Mouse (Mus musculus) layer of hippocampus, postnatal 36 days (tissue): Measurements from ENCODE around the gene Nkrf. TPM values are rescaled to one million over a fixed set of nuclear protein-coding genes. Genes with fewer than 3 reads are reported as not detected.
A peak's percentile ranks its signal among the peaks of the same experiment; 100 is the strongest.
"Not testable (repeated sequence)": the region's sequence is repeated elsewhere in the genome, so short reads cannot be mapped to it uniquely, and the experiment has no call there.

Experiments
- DNase-seq, 2 experiments: peaks; one replicate each; pipeline ENCODE4 v3.0.0; 2022
- total RNA-seq, 2 experiments: library from RNA; stranded (reverse); gene quantifications; 2 replicates each; pipeline ENCODE4 v1.2.3; 2021

Gene Nkrf
- total RNA-seq: 10 to 100 TPM; 31.7 to 33.2 TPM

DNA sequence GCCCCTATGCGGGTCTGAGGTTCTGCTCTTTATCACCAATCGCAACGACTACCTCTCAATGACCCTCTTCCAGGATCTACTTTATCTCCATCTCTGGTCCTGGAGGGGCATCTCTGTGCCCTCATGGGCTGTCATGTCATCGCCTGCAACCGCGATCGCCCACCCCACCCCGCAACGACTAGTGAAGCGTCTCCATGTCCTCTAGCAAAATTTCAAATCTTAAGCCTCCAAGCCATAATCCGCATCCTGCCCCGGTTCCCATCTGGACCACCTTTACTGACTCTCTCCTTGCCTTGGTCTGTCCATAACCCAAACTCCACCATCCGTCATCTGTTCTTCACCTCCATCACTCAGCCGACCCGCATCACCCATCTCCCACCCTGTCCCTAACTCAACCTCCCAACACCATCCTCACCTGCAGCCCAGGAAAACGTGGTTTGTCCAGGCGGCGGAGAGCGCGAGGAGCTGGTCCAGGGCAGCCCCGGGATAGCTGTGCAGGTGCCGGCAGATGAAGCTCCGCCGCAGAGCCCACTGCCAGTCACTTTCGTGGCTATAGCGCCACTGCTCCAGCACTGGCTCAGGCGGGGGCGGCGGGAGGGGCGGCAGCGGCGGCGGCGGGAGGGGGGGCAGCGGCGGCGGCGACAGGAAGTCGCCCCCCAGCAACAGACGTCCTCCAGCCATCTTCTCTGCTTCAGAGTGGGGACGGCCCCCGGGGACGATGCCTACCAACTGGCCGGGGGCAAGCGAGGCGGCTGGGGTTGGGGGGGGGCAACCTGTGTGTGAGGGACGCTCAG is at the start of gene Nkrf:
Gene Nkrf, minus strand, starts transcription at position 579 of the 794 bp plus-strand sequence.
- peak; percentile 34 to 40 for DNase-seq

GRCm38 (mm10) chrX:36941106-36941505 is 38.4 kb upstream of the Nkrf start:
- DNase-seq: no peak

DNA sequence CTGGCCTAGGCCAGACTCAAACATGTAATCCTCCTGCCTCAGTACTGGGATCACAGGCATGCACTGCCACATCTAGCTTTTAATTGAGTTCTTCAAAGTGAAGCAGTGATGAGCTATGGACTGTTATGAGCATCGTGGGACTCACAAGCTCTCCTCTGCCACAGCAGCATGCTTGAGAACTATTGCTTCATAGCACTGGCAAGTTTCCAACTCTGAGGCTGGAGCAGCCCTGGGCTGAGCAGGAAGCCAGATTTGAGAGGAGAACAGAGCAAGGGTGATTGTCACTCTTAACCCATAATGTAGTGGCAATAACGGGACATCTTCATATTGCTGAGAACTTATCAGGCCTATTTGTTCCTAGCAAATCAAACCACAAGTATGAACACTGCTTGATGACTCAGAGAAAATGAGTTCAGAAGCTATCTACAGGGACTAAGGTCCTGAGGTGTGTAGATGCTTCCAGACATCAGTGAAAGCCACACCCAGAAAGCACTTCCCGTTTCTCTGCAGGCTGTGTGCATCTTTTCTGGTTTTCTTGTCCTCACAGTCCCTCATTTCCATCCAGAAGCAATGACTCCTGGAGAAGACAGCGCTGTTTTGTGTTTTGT is 37.2 kb upstream of the Nkrf start:
- no peak for DNase-seq

GRCm38 (mm10) chrX:36935326-36935966 is 32.7 kb upstream of the Nkrf start:
- DNase-seq: no peak

DNA sequence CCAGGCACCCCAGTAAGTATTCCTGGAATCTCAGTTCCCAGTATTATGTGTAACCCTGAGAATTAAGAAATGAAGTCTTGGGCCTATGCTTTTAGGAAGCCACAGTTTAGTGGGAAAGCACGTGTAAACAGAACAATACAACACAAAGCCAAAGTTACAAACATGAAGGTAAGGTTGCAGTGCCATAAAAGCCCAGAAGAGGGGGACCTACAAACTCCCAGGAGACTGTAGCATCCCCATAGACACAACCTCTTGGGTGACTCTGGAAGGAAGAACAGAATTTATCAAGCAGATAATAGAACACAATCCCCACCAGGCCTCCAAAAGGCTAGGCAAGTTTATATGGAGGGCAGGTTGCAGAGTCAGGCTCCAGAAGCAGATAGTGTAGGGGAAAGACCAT is 27.9 kb upstream of the Nkrf start:
- DNase-seq: no peak

DNA sequence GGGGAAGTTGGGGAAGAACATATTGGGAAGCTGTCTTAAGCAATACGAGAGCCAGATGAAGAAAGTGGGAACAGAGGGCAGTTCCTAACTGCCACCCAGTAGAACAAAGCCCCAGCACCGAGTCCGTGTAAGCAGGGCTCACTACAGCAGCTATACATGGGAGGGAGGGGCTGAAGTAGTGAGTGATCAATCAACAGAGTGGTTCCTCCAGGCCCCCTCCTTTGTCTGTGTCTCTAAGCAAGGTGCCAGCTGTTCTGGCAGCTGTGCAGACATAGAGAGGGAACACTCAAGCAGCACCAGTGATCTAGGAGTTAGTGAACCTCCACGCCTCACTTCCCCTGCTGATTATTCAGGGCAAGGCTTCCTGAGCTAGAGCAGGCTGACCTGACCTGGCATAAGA is 27.0 kb upstream of the Nkrf start:
- DNase-seq: no peak

GRCm38 (mm10) chrX:36928791-36929190 is 26.1 kb upstream of the Nkrf start:
- no peak for DNase-seq

DNA sequence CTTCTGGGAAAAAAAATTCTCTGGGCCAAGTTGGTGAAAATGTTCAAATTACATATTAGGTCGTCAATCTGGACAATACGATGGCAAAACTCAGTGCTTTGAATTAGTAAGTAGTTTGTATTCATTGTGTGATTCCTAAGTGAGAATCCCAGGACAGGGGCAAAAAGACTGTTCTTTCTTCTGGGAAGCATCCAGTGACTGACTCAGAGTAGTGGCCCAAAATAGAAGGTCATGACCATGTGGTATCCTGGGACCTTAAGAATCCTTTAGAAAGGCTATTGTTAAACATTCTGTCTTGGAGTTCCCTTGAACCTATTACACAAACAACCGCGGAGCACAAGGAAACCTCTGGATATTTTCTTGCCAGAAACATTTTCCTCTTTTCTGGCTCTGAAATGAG is 18.6 kb upstream of the Nkrf start:
- no peak for DNase-seq

DNA sequence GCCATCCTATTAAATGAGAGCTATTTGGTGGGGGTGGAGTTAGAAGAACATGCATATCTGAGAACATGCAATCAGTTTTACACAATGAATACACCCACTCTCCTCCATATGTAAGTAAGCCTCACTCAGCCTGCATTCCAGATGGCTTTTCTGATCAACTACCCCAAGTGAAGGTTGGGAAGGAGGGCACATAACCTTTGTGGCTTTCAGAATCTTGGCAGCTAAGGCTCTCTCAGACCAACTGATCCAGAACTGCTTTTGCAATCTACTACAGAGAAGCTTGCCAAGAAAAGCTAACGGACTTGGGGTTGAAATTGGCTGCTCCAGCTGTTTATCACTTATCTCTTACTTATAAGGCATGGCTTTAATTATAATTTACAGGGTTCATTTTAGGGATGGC is 15.1 kb upstream of the Nkrf start:
- no peak for DNase-seq

DNA sequence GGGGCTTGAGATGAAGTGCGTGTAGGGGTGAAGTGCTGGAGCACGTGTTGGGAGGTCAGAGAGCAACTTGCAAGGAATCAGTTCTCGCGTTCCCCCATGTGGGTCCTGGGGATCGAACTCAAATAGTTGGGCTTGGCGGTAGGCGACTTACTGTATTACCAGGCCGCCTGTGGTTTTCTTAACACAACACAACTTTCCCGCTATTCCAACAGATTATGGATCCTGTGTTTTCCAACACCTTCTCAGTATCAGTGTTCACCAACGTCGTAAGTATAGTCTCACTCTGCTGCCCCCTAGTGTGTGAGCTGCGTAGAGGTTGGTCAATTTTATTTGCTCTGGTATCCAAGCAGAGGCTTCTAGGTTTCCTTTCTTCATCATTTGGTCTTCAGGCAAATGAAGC is 8.6 kb upstream of the Nkrf start:
- DNase-seq: peak in 1 of 2 experiments; percentile 37

- DNase-seq: no peak
Observed at GRCm38 (mm10) chrX:36906539-36906938, 3.8 kb upstream of the Nkrf start.

GRCm38 (mm10) chrX:36903115-36903768 is 543 bp upstream of the Nkrf start:
- peak; percentile 89 to 90 for DNase-seq

DNA sequence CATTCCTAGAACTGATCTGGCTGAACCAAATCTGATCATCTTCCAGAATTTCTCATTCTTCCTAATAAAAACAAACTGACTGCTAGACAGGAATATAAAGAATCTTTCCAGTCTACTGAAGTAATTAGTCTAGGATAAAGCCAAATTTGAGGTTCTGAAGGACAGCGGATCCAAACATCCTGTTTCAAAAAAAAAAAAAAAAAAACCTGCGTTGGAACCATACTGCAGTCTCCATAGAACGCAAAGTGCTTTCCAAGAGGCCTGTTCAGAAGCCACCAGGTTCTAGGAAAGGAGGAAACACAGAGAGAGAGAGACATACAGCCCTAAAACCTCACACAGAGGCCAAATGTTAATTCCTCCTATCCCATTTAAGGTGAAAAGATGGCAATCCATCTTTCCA is 1.0 kb downstream of the Nkrf start:
- no peak for DNase-seq

- not testable (repeated sequence) for DNase-seq
Observed at GRCm38 (mm10) chrX:36898931-36899330, 3.8 kb downstream of the Nkrf start.

DNA sequence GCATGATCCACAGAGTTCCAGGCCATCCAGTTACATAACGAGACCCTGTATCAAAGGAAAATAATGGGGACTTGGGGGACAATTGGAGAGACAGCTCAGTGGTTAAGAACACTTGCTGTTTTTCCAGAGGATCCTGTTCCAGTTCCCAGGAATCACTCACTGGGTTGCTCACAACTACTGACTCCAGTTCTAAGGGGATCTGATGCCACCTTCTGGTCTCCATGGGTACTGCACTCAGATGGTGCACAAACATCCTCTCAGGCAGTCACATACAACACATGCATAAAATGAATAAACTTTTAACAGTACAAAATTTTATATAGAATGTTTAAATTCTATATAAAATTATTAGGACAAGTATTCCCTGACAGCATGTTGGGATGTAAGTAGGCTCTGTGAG is 18.0 kb downstream of the Nkrf start:
- no peak for DNase-seq

GRCm38 (mm10) chrX:36874704-36875128 is 28.0 kb downstream of the Nkrf start:
- peak in 1 of 2 experiments; percentile 10 for DNase-seq

DNA sequence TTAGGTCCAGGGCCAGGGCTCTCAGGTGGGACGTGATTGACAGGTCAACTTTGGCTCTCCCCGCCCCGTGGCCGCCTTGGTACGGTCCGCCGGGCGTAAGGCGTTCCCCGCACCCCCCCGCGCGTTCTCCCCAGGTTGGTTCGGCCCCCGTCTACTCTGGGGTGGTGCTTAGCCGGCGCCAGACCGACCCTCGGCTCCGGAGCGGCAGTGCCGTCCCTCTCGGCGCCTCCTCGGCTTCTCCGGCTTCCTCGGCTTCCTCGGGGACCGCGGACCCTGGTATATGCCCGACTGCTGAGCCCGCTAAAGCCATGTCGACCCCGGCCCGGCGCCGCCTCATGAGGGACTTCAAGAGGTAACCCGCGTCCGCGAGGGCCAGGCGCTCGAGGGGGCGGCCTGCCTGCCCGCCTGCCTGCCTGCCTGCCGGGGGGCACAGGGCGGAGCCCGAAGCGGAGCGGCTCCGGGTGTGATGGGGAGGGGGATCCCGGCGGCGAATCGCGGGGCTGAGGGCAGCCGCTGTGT is 28.5 kb downstream of the Nkrf start:
- peak; percentile 81 for DNase-seq

GRCm38 (mm10) chrX:36873765-36874164 is 28.9 kb downstream of the Nkrf start, which contains the start of the genes Ube2a and C330007P06Rik:
Gene Ube2a, plus strand, starts transcription at chrX:36873900.
Gene C330007P06Rik, minus strand, starts transcription at chrX:36874111.
- DNase-seq: no peak

DNA sequence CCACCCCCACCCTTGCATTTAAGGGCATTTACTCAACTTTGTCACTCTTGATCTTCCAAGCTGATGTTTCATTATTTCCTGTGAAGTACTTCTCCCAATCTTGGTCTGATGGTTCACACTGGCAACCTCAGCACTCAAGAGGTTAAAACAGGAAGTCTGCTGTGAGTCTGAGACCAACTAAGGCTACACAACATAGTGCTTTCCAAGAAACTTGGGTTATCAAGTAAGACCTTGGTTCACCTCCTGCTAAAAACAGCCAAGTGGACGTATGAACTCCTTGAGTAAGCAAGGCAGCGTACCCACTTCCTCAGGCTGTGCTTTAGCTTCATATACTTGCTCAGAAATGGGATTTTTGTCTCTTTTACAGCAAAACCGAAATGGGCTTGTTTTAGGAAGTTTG is 32.3 kb downstream of the Nkrf start:
- no peak for DNase-seq

DNA sequence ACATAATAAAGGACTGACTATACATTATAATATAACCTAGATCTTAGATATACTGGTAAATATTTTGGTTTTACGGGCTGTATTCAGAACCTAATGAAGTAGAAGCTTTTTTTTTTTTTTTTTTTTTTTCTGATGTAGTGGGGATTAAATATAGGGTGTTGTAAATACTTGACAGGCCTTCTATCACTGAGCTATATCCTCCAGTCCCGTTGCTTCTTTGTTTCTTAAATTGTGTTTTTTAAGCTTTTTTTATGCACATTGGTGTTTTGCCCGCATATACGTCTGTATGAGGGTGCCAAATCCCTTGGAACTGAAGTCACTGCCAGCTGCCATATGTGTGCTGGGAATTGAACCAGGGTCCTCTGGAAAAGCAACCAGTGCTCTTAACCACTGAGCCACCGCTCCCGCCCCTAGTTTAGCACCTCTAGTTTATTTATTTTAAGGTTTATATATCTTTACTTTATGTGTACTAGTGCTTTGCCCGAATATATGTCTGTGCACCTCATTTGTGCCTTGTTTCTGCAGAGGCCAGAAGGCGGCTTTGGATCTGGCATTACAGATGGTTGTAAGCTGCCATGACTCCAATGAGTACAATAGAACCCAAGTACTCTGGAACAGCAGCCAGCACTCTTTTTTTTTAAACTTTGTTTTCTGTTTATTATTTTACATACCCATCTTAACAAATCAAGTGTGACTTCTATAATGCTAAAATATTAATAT is 37.9 kb downstream of the Nkrf start:
- DNase-seq: no peak

- DNase-seq: peak; percentile 79 to 81
Observed at GRCm38 (mm10) chrX:36863766-36864608, 38.7 kb downstream of the Nkrf start.
